Mouse (Mus musculus): Measurements from ENCODE around the gene Epb41l4b. TPM values are rescaled to one million over a fixed set of nuclear protein-coding genes. Genes with fewer than 3 reads are reported as not detected.

The Epb41l4b gene
- polyA plus RNA-seq, 1 experiment from 2014 or later = 0.57 TPM

DNA sequence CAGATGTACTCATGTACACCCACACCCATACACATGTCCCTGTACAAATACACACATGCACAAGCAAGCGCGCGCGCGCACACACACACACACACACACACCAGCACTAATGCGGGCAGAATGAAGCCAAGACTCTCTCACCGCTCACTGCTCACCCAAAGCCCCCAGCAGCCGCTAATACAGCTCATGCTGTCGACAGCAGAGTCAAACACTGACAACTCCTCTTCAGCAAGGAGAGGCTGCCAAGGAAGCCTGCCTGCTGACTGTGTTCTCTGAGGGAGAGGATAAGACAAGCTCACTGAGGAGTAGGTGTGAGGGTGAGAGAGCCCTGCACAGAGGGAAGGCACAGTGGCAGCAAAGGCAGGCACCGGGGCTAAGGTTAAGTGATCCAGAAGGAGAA lies 11.4 kb downstream of the Epb41l4b start:
- no peaks in the 10 kb centered on the region for H3K4me1 ChIP-seq (replicated peaks; ENCODE audit: control insufficient read depth, insufficient read depth, low read length)
- WGBS = 83% methylated on average over 10 of the region's 10 CpGs

DNA sequence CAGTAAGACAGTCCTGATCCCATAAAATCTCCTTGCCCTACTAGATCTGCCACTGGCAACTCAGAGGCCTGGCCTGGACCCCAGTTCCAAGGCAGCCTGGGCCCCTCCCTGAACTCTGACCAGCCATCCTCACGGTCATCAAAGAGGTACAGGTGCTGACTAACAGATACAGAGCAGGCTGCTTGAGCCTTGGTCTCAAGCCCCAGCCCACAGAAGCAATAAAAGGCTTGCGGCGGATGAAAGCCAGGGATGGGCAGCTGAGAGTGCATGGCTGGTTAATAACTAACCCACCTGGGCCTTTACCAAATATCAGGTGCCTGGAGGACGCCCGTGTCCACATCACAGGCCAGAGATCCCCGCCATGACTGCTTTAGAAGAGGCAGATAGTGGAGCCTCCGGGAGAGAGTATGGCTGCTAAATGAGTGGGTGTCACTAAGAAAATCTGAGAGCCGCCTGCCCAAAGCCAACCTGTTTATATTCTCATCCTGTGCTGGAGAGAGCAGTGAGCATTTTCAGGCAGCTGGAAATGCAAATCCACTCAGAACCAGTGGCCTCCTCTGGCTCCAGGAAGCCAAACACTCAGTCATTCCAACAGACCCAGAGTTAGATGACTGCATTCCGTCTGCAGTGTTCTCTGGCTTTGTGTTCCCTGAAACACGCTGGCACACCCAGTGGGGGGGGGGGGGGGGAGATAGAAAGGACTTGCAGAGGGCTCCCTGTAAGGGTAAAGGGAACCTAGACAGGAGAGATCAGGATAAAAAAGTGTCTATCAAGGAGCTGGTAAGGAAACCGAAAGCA lies 13.3 kb downstream of the Epb41l4b start:
- Histone ChIP-seq H3K27me3 (ENCODE audit: control insufficient read depth, insufficient read depth, low read length) (no peaks in the 10 kb centered on the region), H3K4me2 (ENCODE audit: low read depth, low read length, severe bottlenecking) (no peak overlapping the region), H3K9me3 (ENCODE audit: control insufficient read depth, low read length) (no peaks in the 10 kb centered on the region), H3K4me3 (ENCODE audit: low read depth, low read length) (no peak overlapping the region), H3K27ac (ENCODE audit: low read depth, low read length) (no peak overlapping the region), H3K9ac (ENCODE audit: low read length) (no peak overlapping the region), H3K4me1 (replicated peaks; ENCODE audit: control insufficient read depth, insufficient read depth, low read length) (no peaks in the 10 kb centered on the region), H3K36me3 (ENCODE audit: control insufficient read depth, insufficient read depth, low read length) (no peaks in the 10 kb centered on the region)
- WGBS = 74% methylated on average over 11 of the region's 11 CpGs
- ATAC-seq (replicated peaks; ENCODE audit: low FRiP score) = no peak
- DNase-seq (ENCODE audit: low spot score) = no peak

More for the DNA sequence above, 11.4 kb downstream of the Epb41l4b start:
- H3K27ac ChIP-seq (ENCODE audit: low read depth, low read length) = no peak overlapping the region
- no peaks in the 10 kb centered on the region for H3K36me3 ChIP-seq (ENCODE audit: control insufficient read depth, insufficient read depth, low read length)
- ATAC-seq (replicated peaks; ENCODE audit: low FRiP score) (no peak), DNase-seq (ENCODE audit: low spot score) (no peak)
- H3K27me3 ChIP-seq (ENCODE audit: control insufficient read depth, insufficient read depth, low read length) = no peaks in the 10 kb centered on the region
- no peak overlapping the region for H3K4me2 ChIP-seq (ENCODE audit: low read depth, low read length, severe bottlenecking)
- H3K9me3 ChIP-seq (ENCODE audit: control insufficient read depth, low read length) = no peaks in the 10 kb centered on the region
- H3K9ac ChIP-seq (ENCODE audit: low read length) = no peak overlapping the region
- no peak overlapping the region for H3K4me3 ChIP-seq (ENCODE audit: low read depth, low read length)

DNA sequence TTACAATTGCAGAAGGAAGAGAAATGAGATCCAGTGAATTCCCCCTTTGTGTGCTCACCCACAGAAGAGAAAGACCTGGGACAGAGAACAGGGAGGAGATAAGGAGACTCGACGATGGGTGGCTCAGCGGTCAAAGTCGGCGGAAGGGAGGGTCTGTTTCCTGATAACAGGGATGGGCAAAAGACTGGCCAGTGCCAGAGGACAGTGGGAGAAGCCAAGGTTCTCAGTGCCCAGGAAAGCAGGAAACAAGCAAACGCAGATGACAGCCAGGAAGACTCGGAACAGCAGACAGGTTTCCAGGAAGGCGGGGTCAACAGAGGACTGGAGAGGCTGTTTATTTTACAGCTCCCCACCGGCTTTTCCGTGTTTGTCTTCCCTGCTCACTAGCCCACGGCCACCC lies 20.2 kb downstream of the Epb41l4b start:
- Histone ChIP-seq H3K27me3 (ENCODE audit: control insufficient read depth, insufficient read depth, low read length) (no peaks in the 10 kb centered on the region), H3K4me2 (ENCODE audit: low read depth, low read length, severe bottlenecking) (no peak overlapping the region), H3K36me3 (ENCODE audit: control insufficient read depth, insufficient read depth, low read length) (no peaks in the 10 kb centered on the region), H3K9ac (ENCODE audit: low read length) (no peak overlapping the region), H3K27ac (ENCODE audit: low read depth, low read length) (no peak overlapping the region), H3K9me3 (ENCODE audit: control insufficient read depth, low read length) (no peaks in the 10 kb centered on the region), H3K4me3 (ENCODE audit: low read depth, low read length) (no peak overlapping the region), H3K4me1 (replicated peaks; ENCODE audit: control insufficient read depth, insufficient read depth, low read length) (no peaks in the 10 kb centered on the region)
- DNase-seq (ENCODE audit: low spot score) (no peak), ATAC-seq (replicated peaks; ENCODE audit: low FRiP score) (no peak)
- 78% methylated on average over 11 of the region's 11 CpGs for WGBS

- H3K4me1 ChIP-seq (replicated peaks; ENCODE audit: control insufficient read depth, insufficient read depth, low read length) = no peaks in the 10 kb centered on the region
- H3K9me3 ChIP-seq (ENCODE audit: control insufficient read depth, low read length) = no peaks in the 10 kb centered on the region
- no peak overlapping the region for H3K4me3 ChIP-seq (ENCODE audit: low read depth, low read length)
- no peak overlapping the region for H3K27ac ChIP-seq (ENCODE audit: low read depth, low read length)
- no peak for DNase-seq (ENCODE audit: low spot score)
- no peak overlapping the region for H3K4me2 ChIP-seq (ENCODE audit: low read depth, low read length, severe bottlenecking)
- no peaks in the 10 kb centered on the region for H3K27me3 ChIP-seq (ENCODE audit: control insufficient read depth, insufficient read depth, low read length)
- ATAC-seq (replicated peaks; ENCODE audit: low FRiP score) = no peak
- H3K9ac ChIP-seq (ENCODE audit: low read length) = no peak overlapping the region
- H3K36me3 ChIP-seq (ENCODE audit: control insufficient read depth, insufficient read depth, low read length) = no peaks in the 10 kb centered on the region
- 85% methylated on average over 3 of the region's 3 CpGs for WGBS
Measured at GRCm38 (mm10) chr4:57122166-57122565, 21.1 kb downstream of the Epb41l4b start.

DNA sequence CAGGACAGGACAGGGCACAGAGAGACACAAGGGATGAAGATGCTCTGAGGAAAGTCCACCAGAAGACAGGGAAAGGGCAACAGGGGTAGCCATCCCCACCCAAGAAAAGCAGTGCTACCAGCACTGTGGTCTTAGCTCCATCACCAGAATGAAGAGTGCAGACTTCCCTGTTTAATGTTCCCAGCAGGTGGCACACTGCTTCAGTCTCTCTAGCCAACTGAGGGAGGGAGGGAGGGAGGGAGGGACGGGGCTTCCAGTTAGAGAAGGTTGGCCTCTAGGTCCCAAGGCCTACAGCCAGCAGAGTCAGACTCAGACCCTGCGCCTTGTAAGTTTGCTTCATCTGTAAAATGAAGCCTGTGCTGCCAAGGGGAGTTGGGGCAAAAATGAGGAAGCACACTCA lies 22.7 kb downstream of the Epb41l4b start:
- Histone ChIP-seq H3K9ac (ENCODE audit: low read length) (no peak overlapping the region), H3K9me3 (ENCODE audit: control insufficient read depth, low read length) (no peaks in the 10 kb centered on the region), H3K4me3 (ENCODE audit: low read depth, low read length) (no peak overlapping the region), H3K4me1 (replicated peaks; ENCODE audit: control insufficient read depth, insufficient read depth, low read length) (no peaks in the 10 kb centered on the region), H3K4me2 (ENCODE audit: low read depth, low read length, severe bottlenecking) (no peak overlapping the region), H3K27me3 (ENCODE audit: control insufficient read depth, insufficient read depth, low read length) (no peaks in the 10 kb centered on the region), H3K36me3 (ENCODE audit: control insufficient read depth, insufficient read depth, low read length) (no peaks in the 10 kb centered on the region), H3K27ac (ENCODE audit: low read depth, low read length) (no peak overlapping the region)
- whole genome bisulfite sequencing = 58% methylated on average over 2 of the region's 2 CpGs
- DNase-seq (ENCODE audit: low spot score) (no peak), ATAC-seq (replicated peaks; ENCODE audit: low FRiP score) (no peak)

GRCm38 (mm10) chr4:57119976-57120375 lies 23.3 kb downstream of the Epb41l4b start:
- Histone ChIP-seq H3K27ac (ENCODE audit: low read depth, low read length) (no peak overlapping the region), H3K4me3 (ENCODE audit: low read depth, low read length) (no peak overlapping the region), H3K27me3 (ENCODE audit: control insufficient read depth, insufficient read depth, low read length) (no peaks in the 10 kb centered on the region), H3K36me3 (ENCODE audit: control insufficient read depth, insufficient read depth, low read length) (no peaks in the 10 kb centered on the region), H3K9me3 (ENCODE audit: control insufficient read depth, low read length) (no peaks in the 10 kb centered on the region), H3K4me2 (ENCODE audit: low read depth, low read length, severe bottlenecking) (no peak overlapping the region), H3K4me1 (replicated peaks; ENCODE audit: control insufficient read depth, insufficient read depth, low read length) (no peaks in the 10 kb centered on the region), H3K9ac (ENCODE audit: low read length) (no peak overlapping the region)
- ATAC-seq (replicated peaks; ENCODE audit: low FRiP score) (no peak), DNase-seq (ENCODE audit: low spot score) (no peak)
- WGBS = 89% methylated on average over 6 of the region's 6 CpGs

GRCm38 (mm10) chr4:57118883-57119282 lies 24.4 kb downstream of the Epb41l4b start:
- ATAC-seq (replicated peaks; ENCODE audit: low FRiP score) (no peak), DNase-seq (ENCODE audit: low spot score) (no peak)
- Histone ChIP-seq H3K4me1 (replicated peaks; ENCODE audit: control insufficient read depth, insufficient read depth, low read length) (no peaks in the 10 kb centered on the region), H3K27ac (ENCODE audit: low read depth, low read length) (no peak overlapping the region), H3K27me3 (ENCODE audit: control insufficient read depth, insufficient read depth, low read length) (no peaks in the 10 kb centered on the region), H3K9ac (ENCODE audit: low read length) (no peak overlapping the region), H3K9me3 (ENCODE audit: control insufficient read depth, low read length) (no peaks in the 10 kb centered on the region), H3K4me3 (ENCODE audit: low read depth, low read length) (no peak overlapping the region), H3K4me2 (ENCODE audit: low read depth, low read length, severe bottlenecking) (no peak overlapping the region), H3K36me3 (ENCODE audit: control insufficient read depth, insufficient read depth, low read length) (no peaks in the 10 kb centered on the region)
- WGBS = 78% methylated on average over 3 of the region's 3 CpGs

DNA sequence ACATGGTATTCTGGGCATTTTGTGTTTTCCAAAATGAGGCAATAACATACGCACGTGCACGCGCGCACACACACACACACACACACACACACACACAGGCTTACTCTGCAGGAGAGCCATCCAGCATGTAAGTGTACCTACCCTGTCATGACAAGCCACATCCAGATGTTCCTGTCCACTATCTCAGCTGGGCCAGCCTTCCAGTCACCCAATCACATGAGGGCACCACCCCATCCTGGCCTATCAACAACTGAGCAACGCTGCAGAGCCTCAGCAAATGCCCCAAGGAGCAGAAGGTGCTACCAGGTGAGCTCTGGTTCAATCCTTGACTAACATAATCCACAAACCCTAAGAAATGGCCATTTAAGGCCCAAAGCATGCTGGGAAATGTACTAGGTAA lies 27.0 kb downstream of the Epb41l4b start:
- WGBS = 94% methylated on average over 6 of the region's 6 CpGs
- Histone ChIP-seq H3K27me3 (ENCODE audit: control insufficient read depth, insufficient read depth, low read length) (no peaks in the 10 kb centered on the region), H3K9ac (ENCODE audit: low read length) (no peak overlapping the region), H3K36me3 (ENCODE audit: control insufficient read depth, insufficient read depth, low read length) (no peaks in the 10 kb centered on the region), H3K4me2 (ENCODE audit: low read depth, low read length, severe bottlenecking) (no peak overlapping the region), H3K27ac (ENCODE audit: low read depth, low read length) (no peak overlapping the region), H3K4me3 (ENCODE audit: low read depth, low read length) (no peak overlapping the region), H3K9me3 (ENCODE audit: control insufficient read depth, low read length) (no peaks in the 10 kb centered on the region), H3K4me1 (replicated peaks; ENCODE audit: control insufficient read depth, insufficient read depth, low read length) (no peaks in the 10 kb centered on the region)
- ATAC-seq (replicated peaks; ENCODE audit: low FRiP score) (no peak), DNase-seq (ENCODE audit: low spot score) (no peak)
